Mouse (Mus musculus): ENCODE results near the gene Sgms2.

Gene Sgms2

GRCm38 (mm10) chr3:131485388-131485787 lies 5.8 kb downstream of the Sgms2 start:
- no peak for DNase-seq (ENCODE audit: low spot score in 2 of 2)

GRCm38 (mm10) chr3:131483650-131484049 lies 7.6 kb downstream of the Sgms2 start:
- DNase-seq (ENCODE audit: low spot score in 2 of 2): no peak

GRCm38 (mm10) chr3:131481976-131482712 lies 9.1 kb downstream of the Sgms2 start:
- no peak for DNase-seq (ENCODE audit: low spot score in 2 of 2)

- no peak for DNase-seq (ENCODE audit: low spot score in 2 of 2)
Measured at GRCm38 (mm10) chr3:131480659-131481058, 10.6 kb downstream of the Sgms2 start.

GRCm38 (mm10) chr3:131479415-131479814 lies 11.8 kb downstream of the Sgms2 start:
- DNase-seq (ENCODE audit: low spot score in 2 of 2): no peak

GRCm38 (mm10) chr3:131476002-131476401 lies 15.2 kb downstream of the Sgms2 start:
- no peak for DNase-seq (ENCODE audit: low spot score in 2 of 2)

GRCm38 (mm10) chr3:131474526-131474925 lies 16.7 kb downstream of the Sgms2 start:
- DNase-seq (ENCODE audit: low spot score in 2 of 2): no peak

- DNase-seq (ENCODE audit: low spot score in 2 of 2): no peak
Measured at GRCm38 (mm10) chr3:131473496-131473895, 17.7 kb downstream of the Sgms2 start.

GRCm38 (mm10) chr3:131471836-131472235 lies 19.4 kb downstream of the Sgms2 start:
- no peak for DNase-seq (ENCODE audit: low spot score in 2 of 2)

GRCm38 (mm10) chr3:131471435-131471834 lies 19.8 kb downstream of the Sgms2 start:
- DNase-seq (ENCODE audit: low spot score in 2 of 2): no peak

GRCm38 (mm10) chr3:131470837-131471236 lies 20.4 kb downstream of the Sgms2 start:
- DNase-seq (ENCODE audit: low spot score in 2 of 2): no peak

- DNase-seq (ENCODE audit: low spot score in 2 of 2): no peak
Measured at GRCm38 (mm10) chr3:131469636-131470035, 21.6 kb downstream of the Sgms2 start.

- no peak for DNase-seq (ENCODE audit: low spot score in 2 of 2)
Measured at GRCm38 (mm10) chr3:131466371-131466770, 24.8 kb downstream of the Sgms2 start.

- no peak for DNase-seq (ENCODE audit: low spot score in 2 of 2)
Measured at GRCm38 (mm10) chr3:131465536-131466260, 25.5 kb downstream of the Sgms2 start.

GRCm38 (mm10) chr3:131372996-131373395 lies 118.2 kb downstream of the Sgms2 start:
- DNase-seq (ENCODE audit: low spot score in 2 of 2): no peak

GRCm38 (mm10) chr3:131368678-131369077 lies 122.5 kb downstream of the Sgms2 start:
- no peak for DNase-seq (ENCODE audit: low spot score in 2 of 2)

GRCm38 (mm10) chr3:131367452-131367851 lies 123.8 kb downstream of the Sgms2 start:
- no peak for DNase-seq (ENCODE audit: low spot score in 2 of 2)

GRCm38 (mm10) chr3:131364632-131365446 lies 126.4 kb downstream of the Sgms2 start:
- DNase-seq (ENCODE audit: low spot score in 2 of 2): no peak

GRCm38 (mm10) chr3:131364194-131364593 lies 127.0 kb downstream of the Sgms2 start:
- DNase-seq (ENCODE audit: low spot score in 2 of 2): no peak

- no peak for DNase-seq (ENCODE audit: low spot score in 2 of 2)
Measured at GRCm38 (mm10) chr3:131363602-131364001, 127.6 kb downstream of the Sgms2 start.

- no peak for DNase-seq (ENCODE audit: low spot score in 2 of 2)
Measured at GRCm38 (mm10) chr3:131361960-131362359, 129.3 kb downstream of the Sgms2 start.

GRCm38 (mm10) chr3:131359011-131359410 lies 132.2 kb downstream of the Sgms2 start:
- no peak for DNase-seq (ENCODE audit: low spot score in 2 of 2)
